Mouse (Mus musculus): ENCODE measurements at regions not wholly inside any gene's neighbourhood (a gene's known extent, or its start where the extent isn't known, plus 50 kb on each side); places are given as distances from the start of the nearest gene placed in this dataset.

GRCm38 (mm10) chr10:16714065-16714464 lies 1009.0 kb upstream of the Cited2 start:
- no peak for TF ChIP-seq CTCF (IDR thresholded peaks at IDR 0.05; ENCODE audit: extremely low read depth, insufficient read depth, insufficient read length, insufficient replicate concordance)
- no peak for TF ChIP-seq POLR2A (IDR thresholded peaks at IDR 0.05; ENCODE audit: low read depth, low read length)

Data from spleen, adult 2 months (tissue).